Mouse (Mus musculus) retina, adult 2 months (tissue): ENCODE measurements at regions not wholly inside any gene's neighbourhood (a gene's known extent, or its start where the extent isn't known, plus 50 kb on each side); places are given as distances from the start of the nearest gene placed in this dataset.

ENCODE experiments used
- DNase-seq: peaks from one replicate; pipeline ENCODE4 v3.0.0-alpha.2; 2012; ENCODE audit warnings: low read depth, low spot score

DNA sequence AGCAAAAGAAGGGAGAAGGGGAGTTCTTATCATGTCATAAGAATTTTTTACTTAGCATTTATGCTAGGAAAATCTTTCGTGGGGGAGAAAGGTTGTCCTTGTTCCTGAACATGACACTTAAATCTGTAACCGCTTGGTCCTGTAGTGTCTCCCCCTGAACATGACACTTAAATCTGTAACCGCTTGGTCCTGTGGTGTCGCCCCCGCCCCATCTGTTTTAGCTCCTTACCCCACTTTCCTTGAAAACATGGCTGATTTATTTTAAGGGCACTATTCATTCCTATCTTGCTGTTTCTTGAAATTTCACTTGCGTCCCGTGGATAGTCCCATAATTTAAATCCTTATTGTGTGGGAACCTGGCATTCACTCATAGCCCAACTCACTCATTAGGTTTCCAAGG lies 82.2 kb downstream of the Rap2a start:
- no peak for DNase-seq

DNA sequence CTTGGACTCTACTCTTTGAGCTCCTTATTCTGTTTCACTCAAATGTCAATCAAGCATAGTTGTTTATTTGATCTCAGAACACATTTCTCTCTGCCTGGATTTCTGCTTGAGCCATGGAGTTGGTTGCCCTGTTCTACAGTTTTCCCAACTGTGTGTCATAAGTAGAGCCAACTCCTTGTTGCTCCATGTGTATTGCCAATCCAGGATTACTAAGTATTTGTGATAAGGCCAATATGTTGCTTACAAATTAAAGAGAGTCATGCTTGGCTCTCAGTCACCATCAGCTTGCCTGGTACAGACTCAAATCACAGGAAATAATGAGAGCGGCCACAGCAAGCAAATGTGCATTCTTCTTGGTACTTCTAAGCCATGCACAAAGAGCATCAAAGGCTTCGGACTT lies 82.7 kb downstream of the Rap2a start:
- DNase-seq, result no peak

GRCm38 (mm10) chr14:120566945-120567344 lies 88.7 kb downstream of the Rap2a start:
- no peak for DNase-seq

- no peak for DNase-seq
Observed at GRCm38 (mm10) chr14:120568054-120568453, 89.8 kb downstream of the Rap2a start.

DNA sequence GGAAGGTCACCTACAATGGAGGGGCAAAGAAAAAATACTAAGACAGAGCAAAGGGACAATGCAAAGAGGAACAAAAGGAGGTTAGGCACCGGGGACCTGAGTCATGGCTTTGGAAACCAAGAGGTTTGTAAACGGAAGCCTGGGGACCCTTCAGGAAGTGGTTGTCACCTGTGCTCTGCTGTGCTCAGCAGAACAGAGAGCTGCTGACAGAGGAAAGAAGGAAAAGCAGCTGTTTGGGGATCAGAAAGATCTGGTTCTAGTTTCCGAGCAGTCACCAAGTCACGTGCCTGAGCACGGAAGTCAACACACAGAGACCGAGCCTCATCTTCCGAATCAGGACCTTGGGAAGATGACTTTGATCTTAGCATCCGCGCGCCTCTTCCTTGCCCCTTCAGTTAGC lies 94.0 kb downstream of the Rap2a start:
- no peak for DNase-seq

GRCm38 (mm10) chr14:120575202-120575601 lies 97.0 kb downstream of the Rap2a start:
- DNase-seq, result no peak

GRCm38 (mm10) chr14:120578352-120579080 lies 100.3 kb downstream of the Rap2a start:
- no peak for DNase-seq

DNA sequence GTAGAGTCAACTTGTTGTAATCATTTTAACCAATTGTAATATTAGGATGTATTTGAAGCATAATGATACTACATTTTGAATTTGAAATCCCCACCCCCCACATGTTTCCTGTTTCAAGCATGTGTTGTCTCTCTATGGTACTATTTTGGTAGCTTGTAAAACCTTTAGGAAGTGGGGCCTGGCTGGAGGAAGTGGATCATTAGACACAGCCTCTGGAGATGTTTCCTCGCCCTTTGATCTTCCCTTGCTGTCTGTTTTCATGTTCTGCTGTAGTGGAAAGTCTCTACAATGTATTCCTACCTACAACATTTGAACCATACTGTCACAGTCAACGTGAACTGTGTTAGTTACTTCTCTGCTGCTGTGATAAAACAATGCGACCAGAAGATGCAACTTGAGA lies 105.6 kb downstream of the Rap2a start:
- no peak for DNase-seq

- no peak for DNase-seq
Observed at GRCm38 (mm10) chr14:120592191-120592590, 113.9 kb downstream of the Rap2a start.

- no peak for DNase-seq
Observed at GRCm38 (mm10) chr14:120600414-120600935, 122.2 kb downstream of the Rap2a start.

DNA sequence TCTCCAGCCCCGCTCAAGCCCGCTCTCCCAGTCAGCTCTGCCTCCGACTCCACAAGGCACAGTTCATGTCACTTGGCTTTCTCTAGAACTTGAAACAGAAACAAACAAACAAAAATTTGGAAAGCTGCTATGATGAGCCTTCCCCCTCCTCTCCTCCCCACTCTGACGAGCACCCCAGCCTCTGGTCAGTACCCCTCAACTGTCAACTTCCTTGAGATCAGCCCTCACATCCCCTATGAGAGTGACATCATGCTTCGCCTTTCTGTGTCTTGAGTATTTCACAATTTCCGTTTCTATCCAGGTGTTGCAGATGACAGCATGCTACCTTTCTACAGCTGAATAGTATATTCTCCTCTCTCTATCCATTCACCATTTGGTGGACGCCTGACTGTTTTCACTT lies 123.3 kb downstream of the Rap2a start:
- no peak for DNase-seq

DNA sequence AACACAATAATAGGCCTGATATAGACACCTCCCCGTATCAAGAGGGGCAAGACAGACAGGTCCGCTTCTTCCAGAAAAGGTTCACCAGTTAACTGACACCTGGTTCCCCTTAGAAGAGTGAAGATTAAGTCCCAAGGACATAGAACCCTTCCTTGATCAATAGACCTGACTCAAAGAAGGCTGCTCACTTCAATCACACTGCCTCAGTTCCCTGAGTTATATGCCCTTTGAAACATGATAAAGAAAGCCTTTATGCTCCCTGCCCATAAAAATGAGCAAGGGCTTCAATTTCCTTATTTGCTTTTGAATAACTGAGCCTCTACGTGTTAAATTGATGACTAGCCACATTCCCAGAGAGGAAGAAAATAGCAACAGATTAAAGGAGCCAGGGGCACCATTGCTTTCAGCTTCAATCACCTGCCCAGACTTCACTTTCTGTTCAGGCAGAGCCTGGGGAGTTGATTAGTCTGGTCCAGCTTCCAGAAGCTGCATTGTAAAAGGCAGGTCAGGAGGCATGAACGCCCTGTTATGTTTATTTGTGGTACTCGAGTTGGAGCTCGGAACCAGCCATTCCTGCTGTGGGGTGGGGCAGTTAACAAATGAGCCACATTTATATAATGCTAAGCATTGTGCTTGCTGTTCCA lies 125.7 kb downstream of the Rap2a start:
- no peak for DNase-seq

DNA sequence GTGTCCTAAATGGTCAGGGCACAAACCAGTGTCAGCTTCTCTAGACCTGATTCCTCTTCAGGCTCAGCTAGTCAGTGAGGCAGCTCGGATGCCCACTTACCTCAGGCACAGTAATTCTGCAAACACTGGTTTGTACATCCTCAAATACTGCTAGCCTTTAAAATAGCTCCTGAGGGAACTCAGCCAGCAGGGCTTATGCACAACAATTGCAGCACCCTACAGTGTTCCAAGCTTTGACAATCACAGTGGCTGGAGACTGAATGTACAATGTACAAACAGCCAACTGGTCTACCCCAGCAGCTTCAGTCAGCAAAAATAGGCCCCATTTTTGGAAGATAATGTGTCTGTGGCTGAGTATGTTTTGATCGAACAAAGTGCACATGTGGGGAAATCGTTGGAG lies 129.6 kb downstream of the Rap2a start:
- DNase-seq, result no peak

DNA sequence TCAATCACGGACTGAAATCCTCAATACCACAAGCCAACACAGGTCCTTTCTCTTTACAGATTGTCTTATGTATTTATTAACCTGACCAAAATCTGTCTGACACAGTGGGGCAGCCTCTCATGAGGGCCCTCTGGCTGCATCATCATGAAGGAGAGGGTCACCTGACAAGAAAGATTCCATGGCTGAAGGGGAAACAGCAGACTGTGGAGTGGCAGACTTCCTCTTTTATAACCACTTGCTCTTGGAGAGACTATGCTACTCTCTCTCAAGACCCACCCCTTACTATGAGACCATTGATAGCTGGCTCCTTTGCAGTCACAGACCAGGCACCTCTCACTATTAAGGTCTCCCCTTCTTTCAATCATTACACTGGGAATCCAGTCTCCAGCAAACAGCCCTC lies 133.1 kb downstream of the Rap2a start:
- no peak for DNase-seq

DNA sequence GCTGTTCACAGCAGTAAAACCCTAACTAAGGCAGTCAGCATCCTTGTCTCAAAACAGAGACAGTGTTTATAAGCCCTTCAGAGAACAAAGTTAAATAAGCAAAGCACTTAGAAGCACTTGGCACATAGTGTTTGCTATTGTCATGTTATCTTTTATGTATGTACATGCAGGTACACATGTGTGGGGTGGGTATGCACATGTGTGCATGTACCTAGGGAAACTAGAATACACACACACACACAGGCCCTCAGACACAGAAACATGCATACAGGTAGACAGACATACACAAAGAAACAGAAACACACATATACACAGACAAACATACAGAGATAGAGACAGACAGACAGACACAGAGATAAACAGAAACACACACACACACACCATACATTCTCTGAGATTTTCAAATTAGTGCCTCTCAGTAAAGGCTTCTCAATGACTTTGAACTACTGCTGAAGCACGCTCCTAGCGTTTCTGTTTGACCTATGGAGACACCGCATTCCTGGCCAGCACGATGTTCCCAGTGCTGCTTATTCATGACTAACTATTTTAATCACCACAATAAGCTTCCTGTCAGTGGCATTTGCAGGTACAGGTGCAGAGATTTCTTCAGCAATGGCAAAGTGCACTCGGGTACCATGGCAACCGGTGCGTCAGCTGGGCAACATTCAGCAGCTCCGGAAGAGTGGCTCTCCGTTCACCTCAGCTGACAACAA lies 148.1 kb downstream of the Rap2a start:
- DNase-seq, result no peak

GRCm38 (mm10) chr14:120626936-120627277 lies 148.7 kb downstream of the Rap2a start:
- DNase-seq, result no peak

DNA sequence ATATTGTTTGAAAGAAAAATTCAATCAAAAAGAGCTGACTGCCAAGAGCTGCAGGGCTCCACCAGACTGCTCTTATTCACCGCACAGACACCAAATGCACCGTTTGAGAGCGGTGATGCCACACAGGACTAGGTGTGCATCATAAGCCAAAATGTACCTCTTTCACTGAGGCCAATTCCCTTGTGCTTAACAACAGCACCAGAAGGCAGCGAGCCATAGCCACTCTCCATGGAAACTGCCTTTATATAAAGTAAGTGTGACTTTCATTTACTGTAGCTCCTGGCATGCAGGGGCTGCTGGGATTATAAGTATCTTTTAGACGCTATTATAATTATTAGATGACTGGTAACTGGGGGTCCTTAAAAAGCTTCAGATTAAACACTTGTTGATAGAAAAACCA lies 154.5 kb downstream of the Rap2a start:
- no peak for DNase-seq

GRCm38 (mm10) chr14:120636726-120637400 lies 158.6 kb downstream of the Rap2a start:
- DNase-seq, result no peak

GRCm38 (mm10) chr14:120637486-120638125 lies 159.4 kb downstream of the Rap2a start:
- DNase-seq, result no peak

- no peak for DNase-seq
Observed at GRCm38 (mm10) chr14:120642591-120642990, 164.3 kb downstream of the Rap2a start.

DNA sequence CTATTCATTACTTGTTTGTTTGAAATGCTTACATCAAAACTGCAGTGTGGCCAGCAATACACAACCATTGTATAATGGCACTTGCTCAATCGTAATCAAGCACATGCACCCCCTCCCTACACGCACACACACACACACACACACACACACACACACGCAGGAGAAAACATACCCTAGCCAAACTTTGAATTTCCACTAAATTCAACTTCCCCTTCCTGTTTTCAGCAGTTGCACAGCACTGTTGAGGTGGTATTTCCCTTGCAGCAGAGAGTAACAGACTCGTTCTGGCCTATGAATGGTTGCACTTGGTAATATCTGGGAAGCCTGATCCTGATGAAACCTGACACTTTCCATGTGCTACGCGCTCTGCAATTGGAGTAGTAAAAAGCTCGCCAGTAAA lies 173.8 kb downstream of the Rap2a start:
- DNase-seq, result no peak

GRCm38 (mm10) chr14:120660321-120660781 lies 182.1 kb downstream of the Rap2a start:
- no peak for DNase-seq
